Mouse (Mus musculus) testis, postnatal 14 days (tissue): ENCODE measurements at regions not wholly inside any gene's neighbourhood (a gene's known extent, or its start where the extent isn't known, plus 50 kb on each side); places are given as distances from the start of the nearest gene placed in this dataset.

Experiments
- DNase-seq: peaks from one replicate; pipeline ENCODE4 v3.0.0; 2021; ENCODE audit warnings: low spot score

- DNase-seq: no peak
Observed at GRCm38 (mm10) chr4:12421628-12422319, 250.0 kb upstream of the Fam92a start.

- DNase-seq: no peak
Observed at GRCm38 (mm10) chr4:12418086-12418485, 246.3 kb upstream of the Fam92a start.

GRCm38 (mm10) chr4:12395344-12395743 is 223.5 kb upstream of the Fam92a start:
- DNase-seq: no peak

GRCm38 (mm10) chr4:12376797-12377570 is 205.2 kb upstream of the Fam92a start:
- DNase-seq: no peak

- no peak for DNase-seq
Observed at GRCm38 (mm10) chr4:12369551-12369950, 197.7 kb upstream of the Fam92a start.

GRCm38 (mm10) chr4:12356992-12357634 is 185.3 kb upstream of the Fam92a start:
- DNase-seq: no peak

GRCm38 (mm10) chr4:12353337-12353856 is 181.6 kb upstream of the Fam92a start:
- no peak for DNase-seq

- DNase-seq: no peak
Observed at GRCm38 (mm10) chr4:12339236-12339635, 167.4 kb upstream of the Fam92a start.

GRCm38 (mm10) chr4:12334832-12335587 is 163.2 kb upstream of the Fam92a start:
- DNase-seq: no peak

- no peak for DNase-seq
Observed at GRCm38 (mm10) chr4:12334429-12334828, 162.6 kb upstream of the Fam92a start.

GRCm38 (mm10) chr4:12316024-12316423 is 144.2 kb upstream of the Fam92a start:
- DNase-seq: no peak

- no peak for DNase-seq
Observed at GRCm38 (mm10) chr4:12308332-12308731, 136.5 kb upstream of the Fam92a start.

GRCm38 (mm10) chr4:12306618-12307565 is 135.1 kb upstream of the Fam92a start:
- no peak for DNase-seq

GRCm38 (mm10) chr4:12287079-12287686 is 115.4 kb upstream of the Fam92a start:
- DNase-seq: no peak

GRCm38 (mm10) chr4:12286391-12286790 is 114.6 kb upstream of the Fam92a start:
- DNase-seq: no peak

GRCm38 (mm10) chr4:12285983-12286382 is 114.2 kb upstream of the Fam92a start:
- no peak for DNase-seq

GRCm38 (mm10) chr4:12277949-12278348 is 106.1 kb upstream of the Fam92a start:
- DNase-seq: no peak

- DNase-seq: no peak
Observed at GRCm38 (mm10) chr4:12273369-12273768, 101.6 kb upstream of the Fam92a start.

GRCm38 (mm10) chr4:12272914-12273313 is 101.1 kb upstream of the Fam92a start:
- no peak for DNase-seq

- DNase-seq: no peak
Observed at GRCm38 (mm10) chr4:12272378-12272777, 100.6 kb upstream of the Fam92a start.
